19 mouse cellular contexts compared by ENCODE assay signal in genomic region chr5:34014652-34015051, GRCm38 (mm10). TPM values are rescaled to one million over a fixed set of nuclear protein-coding genes. Genes with fewer than 3 reads are reported as not detected.
DNase-seq lines count a peak whose midpoint lies in the region; ATAC-seq and TF ChIP-seq lines count a peak whose summit lies in the region.
"Had no signal": no experiment of that assay in that cellular context is flagged by ENCODE, and none has a peak within 500 bp of the region (broad histone marks: within the 10 kb centered on the region; RNA-seq: fewer than 3 reads in every experiment).

No protein-coding gene starts in this region.

- H3K79me2 ChIP-seq in heart, adult 2 months (replicated peaks; ENCODE audit: control insufficient read depth, insufficient read depth, low read length): no peaks in the 10 kb centered on the region

- peak; percentile 45 for TF ChIP-seq CTCF in heart, adult 2 months (IDR thresholded peaks at IDR 0.05)
- TF ChIP-seq CTCF in lung, embryonic 14.5 days (IDR thresholded peaks at IDR 0.05; ENCODE audit: low read depth): peak; percentile 43
- peak; percentile 98 for TF ChIP-seq CTCF in E14TG2a.4 (conservative IDR thresholded peaks at IDR 0.05; ENCODE audit: low read length)

- intact Hi-C loops in heart, adult 2 months (cut with DNase I): no loop called here

- H3K36me3 ChIP-seq in heart, adult 2 months (ENCODE audit: control insufficient read depth, insufficient read depth, low read length): no peaks in the 10 kb centered on the region
- no peaks in the 10 kb centered on the region for H3K36me3 ChIP-seq in heart, embryonic 12.5 days
- H3K36me3 ChIP-seq in lung, embryonic 14.5 days (ENCODE audit: insufficient read depth): no peaks in the 10 kb centered on the region
- H3K36me3 ChIP-seq in E14TG2a.4 (ENCODE audit: insufficient read depth, low read length): no peaks in the 10 kb centered on the region
- H3K36me3 ChIP-seq: forebrain, embryonic 10.5 days; heart, embryonic 13.5 days; hindbrain, embryonic 12.5 days; kidney, embryonic 15.5 days; limb, embryonic 10.5 days had no signal

- H3K4me3 ChIP-seq in heart, adult 2 months: no peak overlapping the region
- H3K4me3 ChIP-seq in heart, embryonic 12.5 days: no peak overlapping the region
- no peak overlapping the region for H3K4me3 ChIP-seq in lung, embryonic 14.5 days (ENCODE audit: low read depth, low read length)
- H3K4me3 ChIP-seq in E14TG2a.4 (replicated peaks; ENCODE audit: low read length): no peak overlapping the region
- H3K4me3 ChIP-seq: forebrain, embryonic 10.5 days; heart, embryonic 13.5 days; hindbrain, embryonic 12.5 days; kidney, embryonic 15.5 days; limb, embryonic 10.5 days had no signal

- H3K4me2 ChIP-seq in heart, embryonic 12.5 days: no peak overlapping the region
- no peak overlapping the region for H3K4me2 ChIP-seq in lung, embryonic 14.5 days
- H3K4me2 ChIP-seq: heart, embryonic 13.5 days; hindbrain, embryonic 12.5 days; kidney, embryonic 15.5 days; midbrain, embryonic 11.5 days had no signal

- TF ChIP-seq EP300 in heart, adult 2 months (IDR thresholded peaks at IDR 0.05; ENCODE audit: insufficient read depth, low read depth, low read length): no peak

- H3K27me3 ChIP-seq in heart, adult 2 months (ENCODE audit: control insufficient read depth, insufficient read depth, low read length): no peaks in the 10 kb centered on the region
- peaks cover 18% of the 10 kb centered on the region; the same call in 1 of the 2 replicates for H3K27me3 ChIP-seq in heart, embryonic 12.5 days (replicated peaks)
- H3K27me3 ChIP-seq in lung, embryonic 14.5 days (ENCODE audit: insufficient read depth, low read length): no peaks in the 10 kb centered on the region
- peaks cover 47% of the 10 kb centered on the region for H3K27me3 ChIP-seq in E14TG2a.4 (ENCODE audit: insufficient read depth, low read length)
- H3K27me3 ChIP-seq: hindbrain, embryonic 12.5 days; kidney, embryonic 15.5 days had no signal

- H3K4me1 ChIP-seq in heart, adult 2 months (ENCODE audit: control insufficient read depth, insufficient read depth, low read length): no peaks in the 10 kb centered on the region
- no peaks in the 10 kb centered on the region for H3K4me1 ChIP-seq in heart, embryonic 12.5 days (replicated peaks)
- H3K4me1 ChIP-seq in lung, embryonic 14.5 days (ENCODE audit: insufficient read depth): no peaks in the 10 kb centered on the region
- H3K4me1 ChIP-seq in E14TG2a.4 (replicated peaks; ENCODE audit: low read depth, low read length): no peaks in the 10 kb centered on the region
- H3K4me1 ChIP-seq: forebrain, embryonic 10.5 days; heart, embryonic 13.5 days; hindbrain, embryonic 12.5 days; kidney, embryonic 15.5 days; limb, embryonic 10.5 days had no signal

- no peak for ATAC-seq in heart, embryonic 12.5 days (ENCODE audit: insufficient number of reproducible peaks, low FRiP score)
- ATAC-seq in lung, embryonic 14.5 days (ENCODE audit: insufficient read depth): no peak
- no peak for ATAC-seq in erythroid progenitor cell, adult 5-6 weeks (replicated peaks; ENCODE audit: low FRiP score, poor library complexity, severe bottlenecking)
- no peak for ATAC-seq in megakaryocyte-erythroid progenitor cell, adult 5-6 weeks (replicated peaks; ENCODE audit: low FRiP score, low TSS enrichment, poor library complexity, severe bottlenecking)
- ATAC-seq: activated CD4-positive, CD25-positive, alpha-beta regulatory T cell, adult 4 months had no signal

- 56% methylated on average over 1 of the region's 1 CpGs for WGBS in heart, adult 2 months
- 54% methylated on average over 1 of the region's 1 CpGs for WGBS in heart, embryonic 12.5 days
- 44% methylated on average over 1 of the region's 1 CpGs for whole genome bisulfite sequencing in lung, embryonic 14.5 days

- no peak overlapping the region for H3K27ac ChIP-seq in heart, adult 2 months
- H3K27ac ChIP-seq in heart, embryonic 12.5 days (ENCODE audit: poor library complexity, severe bottlenecking): no peak overlapping the region
- H3K27ac ChIP-seq in lung, embryonic 14.5 days (ENCODE audit: low read depth): no peak overlapping the region
- H3K27ac ChIP-seq: forebrain, embryonic 10.5 days; heart, embryonic 13.5 days; hindbrain, embryonic 12.5 days; kidney, embryonic 15.5 days; limb, embryonic 10.5 days had no signal

- no peaks in the 10 kb centered on the region for H3K9me3 ChIP-seq in heart, embryonic 12.5 days (replicated peaks)
- H3K9me3 ChIP-seq in lung, embryonic 14.5 days (ENCODE audit: low read depth, low read length): no peaks in the 10 kb centered on the region
- H3K9me3 ChIP-seq in E14TG2a.4 (ENCODE audit: low read length): no peaks in the 10 kb centered on the region
- H3K9me3 ChIP-seq: forebrain, embryonic 10.5 days; heart, embryonic 13.5 days; hindbrain, embryonic 12.5 days; kidney, embryonic 15.5 days; limb, embryonic 10.5 days had no signal

- H3K9ac ChIP-seq in heart, adult 2 months (ENCODE audit: low read depth, low read length): no peak overlapping the region
- H3K9ac ChIP-seq in heart, embryonic 12.5 days: no peak overlapping the region
- no peak overlapping the region for H3K9ac ChIP-seq in lung, embryonic 14.5 days
- H3K9ac ChIP-seq: heart, embryonic 13.5 days; hindbrain, embryonic 12.5 days; kidney, embryonic 15.5 days had no signal

- DNase-seq in heart, adult 2 months: no peak
- peak; percentile 21 for DNase-seq in lung, embryonic 14.5 days
- no peak for DNase-seq in lung, postnatal 36 days
- peak; percentile 51 for DNase-seq in retina, embryonic 14.5 days (ENCODE audit: low spot score)
- DNase-seq: cerebellum, adult 18-20 months; lung, adult 18-20 months; thymus, postnatal 14 days had no signal

- no peak for TF ChIP-seq POLR2A in heart, adult 2 months (IDR thresholded peaks at IDR 0.05; ENCODE audit: insufficient read depth, low read depth, low read length)

RNA-seq across cellular contexts. Expression of gene Nat8l, which starts 18.9 kb away (rescaled TPM):
- 1 to 10 TPM; 1.1 TPM for total RNA-seq in heart, adult 2 months (2021)
- 3.1 and 5.7 TPM in 2 replicates for polyA plus RNA-seq in heart, adult 2 months (2012; rRNA removed)
- polyA plus RNA-seq in heart, embryonic 12.5 days (2016; fragmentation: Nextera tagmentation; extraction: Ambion mirVana): 0.64 and 0.73 TPM in 2 replicates
- polyA plus RNA-seq in lung, embryonic 14.5 days (2014; fragmentation: Nextera tagmentation; extraction: Ambion mirVana): 0.09 and 0.13 TPM in 2 replicates
- total RNA-seq in erythroid progenitor cell, adult 5-6 weeks (2015; ENCODE audit: low replicate concordance): 0.72 TPM in 1 of 2 replicates, not detected in the other
- total RNA-seq in erythroid progenitor cell, adult 5-6 weeks (2017; ENCODE audit: low replicate concordance): 0.15 and 0.77 TPM in 2 replicates
- not detected in 2 replicates for total RNA-seq in megakaryocyte-erythroid progenitor cell, adult 5-6 weeks (2014; fragmentation: Nextera tagmentation)
- 0.23 TPM in 1 of 2 replicates, not detected in the other for total RNA-seq in megakaryocyte-erythroid progenitor cell, adult 5-6 weeks (2017)
- polyA plus RNA-seq: activated CD4-positive, CD25-positive, alpha-beta regulatory T cell, adult 4 months had no signal

RNA-seq across cellular contexts. Expression of gene Gm1673, which starts 31.4 kb away (rescaled TPM):
- total RNA-seq in heart, adult 2 months (2021): 1 to 10 TPM; 2.2 to 2.6 TPM
- 3.7 and 7.6 TPM in 2 replicates for polyA plus RNA-seq in heart, adult 2 months (2012; rRNA removed)
- 93.7 and 97.0 TPM in 2 replicates for polyA plus RNA-seq in heart, embryonic 12.5 days (2016; fragmentation: Nextera tagmentation; extraction: Ambion mirVana)
- 57.5 and 61.1 TPM in 2 replicates for polyA plus RNA-seq in lung, embryonic 14.5 days (2014; fragmentation: Nextera tagmentation; extraction: Ambion mirVana)
- not detected in 2 replicates for total RNA-seq in erythroid progenitor cell, adult 5-6 weeks (2015; ENCODE audit: low replicate concordance)
- total RNA-seq in erythroid progenitor cell, adult 5-6 weeks (2017; ENCODE audit: low replicate concordance): not detected in 2 replicates
- not detected in 2 replicates for total RNA-seq in megakaryocyte-erythroid progenitor cell, adult 5-6 weeks (2014; fragmentation: Nextera tagmentation)
- not detected in 2 replicates for total RNA-seq in megakaryocyte-erythroid progenitor cell, adult 5-6 weeks (2017)
- total RNA-seq: gastrocnemius, adult 18-20 months had no signal
- polyA plus RNA-seq: activated CD4-positive, CD25-positive, alpha-beta regulatory T cell, adult 4 months had no signal

Comparison
In these comparisons a context has a peak if more than half of its experiments do, and no peak if none do; other contexts are left out.
1. DNase-seq: peak in lung, embryonic 14.5 days (single experiment) and retina, embryonic 14.5 days (single experiment); none in heart, adult 2 months (0 of 2) and lung, postnatal 36 days (single experiment).
2. CTCF ChIP-seq: peak in every context shown above with its lines; median percentile 98 in E14TG2a.4; 45 in heart, adult 2 months; 43 in lung, embryonic 14.5 days.